Comparison of ENCODE assay signal across 8 mouse cellular contexts in genomic region chr1:157506995-157507595, GRCm38 (mm10). TPM values are rescaled to one million over a fixed set of nuclear protein-coding genes. Genes with fewer than 3 reads are reported as not detected.
DNase-seq lines count a peak whose midpoint lies in the region; ATAC-seq and TF ChIP-seq lines count a peak whose summit lies in the region.

No protein-coding gene starts in this region.

- no peak for ATAC-seq in CD4-positive, CD25-positive, alpha-beta regulatory T cell, adult 4 months

- H3K4me1 ChIP-seq in kidney, adult 2 months (ENCODE audit: control insufficient read depth, insufficient read depth, low read length) = no peaks in the 10 kb centered on the region

- H3K36me3 ChIP-seq in kidney, adult 2 months (ENCODE audit: control insufficient read depth, insufficient read depth, low read length) = no peaks in the 10 kb centered on the region

- no peaks in the 10 kb centered on the region for H3K27me3 ChIP-seq in kidney, adult 2 months (replicated peaks; ENCODE audit: control insufficient read depth, insufficient read depth, low read length)

- WGBS in kidney, adult 2 months = 42% methylated on average over 4 of the region's 4 CpGs

- no peak for TF ChIP-seq CTCF in gastrocnemius, adult 2 months (IDR thresholded peaks at IDR 0.05)
- TF ChIP-seq CTCF in kidney, adult 2 months (conservative IDR thresholded peaks at IDR 0.05; ENCODE audit: insufficient read depth, insufficient read length, low read depth, low read length) = no peak

- peak overlapping the region; percentile 78 for H3K27ac ChIP-seq in gastrocnemius, adult 2 months
- no peak overlapping the region for H3K27ac ChIP-seq in kidney, adult 2 months (ENCODE audit: insufficient read depth, low read depth, low read length)

- DNase-seq in gastrocnemius, adult 2 months = peak; percentile 26
- no peak for DNase-seq in gastrocnemius, postnatal 10 days
- peak; percentile 62 for DNase-seq in 3T3-L1 (ENCODE audit: low read depth, low spot score)
- peak; percentile 28 for DNase-seq in embryo, embryonic 9.5 days (ENCODE audit: extremely low spot score)
- DNase-seq in kidney, adult 2 months = peak; percentile 36
- peak; percentile 20 for DNase-seq in skeletal muscle tissue, adult 2 months (ENCODE audit: low read depth, low spot score)
- no peak for DNase-seq in urinary bladder, postnatal 14 days (ENCODE audit: low spot score)

- intact Hi-C loops in gastrocnemius, adult 2 months (cut with DNase I) = no loop called here

- TF ChIP-seq POLR2A in kidney, adult 2 months (IDR thresholded peaks at IDR 0.05; ENCODE audit: low read depth, low read length) = no peak

- H3K4me3 ChIP-seq in gastrocnemius, adult 2 months = peak overlapping the region; percentile 63
- no peak overlapping the region for H3K4me3 ChIP-seq in kidney, adult 2 months (ENCODE audit: insufficient read depth, low read depth, low read length)

RNA-seq across cellular contexts. Expression of gene Sec16b, which starts 0.6 kb away (rescaled TPM):
- total RNA-seq in gastrocnemius, adult 2 months (2021) = 1 to 10 TPM in 1 of 2 experiments, under 1 TPM in 1; 0.66 to 1.1 TPM
- total RNA-seq in gastrocnemius, postnatal 10 days (2021) = 1 to 10 TPM; 3.5 to 4.3 TPM
- 2.4 and 2.9 TPM in 2 replicates for polyA plus RNA-seq in kidney, adult 2 months (2012; rRNA removed)
- polyA plus RNA-seq in CD4-positive, CD25-positive, alpha-beta regulatory T cell, adult 4 months (2017; shearing (Covaris generic)) = 1 to 10 TPM; 1.2 to 1.6 TPM

RNA-seq across cellular contexts. Expression of gene Cryzl2, which starts 48.7 kb away (rescaled TPM):
- under 1 TPM; 0.33 to 0.45 TPM for total RNA-seq in gastrocnemius, adult 2 months (2021)
- 1 to 10 TPM; 2.8 to 3.9 TPM for total RNA-seq in gastrocnemius, postnatal 10 days (2021)
- polyA plus RNA-seq in kidney, adult 2 months (2012; rRNA removed) = 412 and 442 TPM in 2 replicates
- polyA plus RNA-seq in CD4-positive, CD25-positive, alpha-beta regulatory T cell, adult 4 months (2017; shearing (Covaris generic)) = 10 to 100 TPM in 1 of 2 experiments, 1 to 10 TPM in 1; 6.9 to 10.1 TPM

Comparison
In these comparisons a context has a peak if more than half of its experiments do, and no peak if none do; other contexts are left out.
1. DNase-seq: peak in gastrocnemius, adult 2 months (single experiment), 3T3-L1 (single experiment), embryo, embryonic 9.5 days (single experiment), kidney, adult 2 months (single experiment) and skeletal muscle tissue, adult 2 months (single experiment); none in gastrocnemius, postnatal 10 days (single experiment) and urinary bladder, postnatal 14 days (single experiment).